Mouse (Mus musculus): ENCODE results near the gene Fnip2. TPM values are rescaled to one million over a fixed set of nuclear protein-coding genes. Genes with fewer than 3 reads are reported as not detected.

Fnip2 gene
- total and polyA plus RNA-seq, 3 experiments = 0.21 to 0.71 (median 0.31) TPM

DNA sequence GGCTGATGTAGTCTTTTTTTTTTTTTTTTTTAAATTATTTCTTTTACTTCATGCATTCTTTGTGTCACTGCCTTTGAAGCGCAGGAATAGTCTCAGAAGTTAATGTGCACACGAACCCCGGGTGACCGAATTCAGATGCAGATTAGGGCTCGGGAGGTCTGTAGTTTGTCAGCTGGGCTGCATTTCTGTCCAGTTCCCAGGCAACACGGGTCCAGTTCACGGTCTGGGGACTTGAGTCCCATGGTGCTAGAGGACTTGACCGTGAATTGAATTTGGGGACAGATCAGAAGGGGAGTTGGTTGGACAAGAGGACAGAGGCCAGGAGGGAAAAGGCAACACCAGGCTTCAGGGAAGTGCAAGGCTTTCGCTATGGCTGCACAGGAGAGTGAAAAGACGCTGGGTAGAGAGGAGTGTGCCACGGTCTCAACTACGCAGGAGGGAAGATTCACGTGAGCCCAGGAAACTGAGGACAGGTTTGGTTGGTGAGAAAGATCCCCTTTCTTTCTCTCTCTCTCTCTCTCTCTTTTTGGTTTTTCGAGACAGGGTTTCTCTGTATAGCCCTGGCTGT, 114.8 kb downstream of the Fnip2 start:
- Histone ChIP-seq H3K4me3 (replicated peaks in 1 of 3; ENCODE audit: low read depth in 2 of 3, low read length in 2 of 3, poor library complexity in 1 of 3) (no peak overlapping the region), H3K79me2 (replicated peaks; ENCODE audit: control insufficient read depth, extremely low read depth, insufficient read depth, poor library complexity, severe bottlenecking) (no peaks in the 10 kb centered on the region), H3K4me2 (ENCODE audit: insufficient read depth, low read depth, poor library complexity, severe bottlenecking) (no peak overlapping the region), H3K9me3 (replicated peaks; ENCODE audit: low read length) (no peaks in the 10 kb centered on the region), H3K9ac (ENCODE audit: insufficient read depth, low read depth) (no peak overlapping the region), H3K27ac (ENCODE audit: insufficient read depth, low read depth) (no peak overlapping the region), H3K4me1 (ENCODE audit: control insufficient read depth in 1 of 2, insufficient read depth in 2 of 2) (no peaks in the 10 kb centered on the region), H3K27me3 (replicated peaks) (no peaks in the 10 kb centered on the region), H3K36me3 (replicated peaks in 1 of 2; ENCODE audit: control insufficient read depth in 1 of 2, insufficient read depth in 1 of 2, low read length in 1 of 2) (no peaks in the 10 kb centered on the region)
- DNase-seq (ENCODE audit: extremely low read depth) = no peak
- dilution Hi-C loops (cut with MboI; ENCODE audit: extremely low pct_ligation_motif_present, extremely low pct_unique_long_range_greater_than_20kb, low sequenced_read_pairs) (no loop called here), in situ Hi-C loops (cut with MboI; ENCODE audit: low pct_ligation_motif_present, low pct_unique_long_range_greater_than_20kb, low sequenced_read_pairs) (loop anchor here (25.0 kb wide), 1 partner anchor 240 kb away; no protein-coding TSS in a partner anchor)
- TF ChIP-seq JUND (conservative IDR thresholded peaks at IDR 0.05; ENCODE audit: low read depth, low read length) = no peak
- no peak for TF ChIP-seq PAX5 (IDR thresholded peaks at IDR 0.05; ENCODE audit: low read length)
- TF ChIP-seq KAT2A (IDR thresholded peaks at IDR 0.05; ENCODE audit: insufficient replicate concordance, low read length) = no peak
- TF ChIP-seq SMC3 (IDR thresholded peaks at IDR 0.05; ENCODE audit: low read depth, low read length) = no peak
- no peak for TF ChIP-seq BHLHE40 (IDR thresholded peaks at IDR 0.05; ENCODE audit: low read depth, low read length)
- TF ChIP-seq ZC3H11A (IDR thresholded peaks at IDR 0.05; ENCODE audit: low read depth, low read length) = no peak
- TF ChIP-seq CTCF (conservative IDR thresholded peaks at IDR 0.05 in 1 of 2, IDR thresholded peaks at IDR 0.05 in 1 of 2; ENCODE audit: low read depth in 2 of 2, low read length in 2 of 2) = no peak
- no peak for TF ChIP-seq HCFC1 (IDR thresholded peaks at IDR 0.05; ENCODE audit: low read depth, low read length)
- TF ChIP-seq MAFK (IDR thresholded peaks at IDR 0.05; ENCODE audit: insufficient replicate concordance, low read length) = no peak
- TF ChIP-seq USF1 (IDR thresholded peaks at IDR 0.05; ENCODE audit: low read depth, low read length) = no peak
- no peak for TF ChIP-seq ETS1 (conservative IDR thresholded peaks at IDR 0.05; ENCODE audit: low read depth, low read length)
- no peak for TF ChIP-seq MEF2A (IDR thresholded peaks at IDR 0.05; ENCODE audit: borderline replicate concordance, low read depth, low read length)
- no peak for TF ChIP-seq NRF1 (IDR thresholded peaks at IDR 0.05; ENCODE audit: low read depth, low read length)
- no peak for TF ChIP-seq ZKSCAN1 (IDR thresholded peaks at IDR 0.05; ENCODE audit: borderline replicate concordance, low read depth, low read length)
- TF ChIP-seq SIN3A (IDR thresholded peaks at IDR 0.05; ENCODE audit: low read length) = no peak

DNA sequence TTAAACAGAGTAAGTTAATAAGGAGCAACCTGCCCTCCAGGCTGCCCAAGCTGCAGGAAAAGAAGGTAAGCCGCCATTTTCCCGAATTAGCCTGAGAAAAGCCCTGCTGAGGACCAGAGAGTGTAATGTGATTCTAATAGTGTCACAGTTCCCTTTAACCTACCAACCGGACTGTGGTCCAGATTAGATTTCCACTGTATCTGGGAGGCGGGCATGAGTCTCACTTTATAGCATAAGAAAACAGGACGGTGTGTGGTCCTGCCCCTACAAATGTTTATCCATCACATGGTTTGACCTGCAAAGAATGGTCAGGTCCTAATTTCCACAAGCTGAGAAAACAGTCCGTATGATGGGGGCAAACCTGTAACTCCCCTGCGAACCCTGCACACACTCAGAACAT, 118.2 kb downstream of the Fnip2 start:
- H3K4me2 ChIP-seq (ENCODE audit: insufficient read depth, low read depth, poor library complexity, severe bottlenecking) = no peak overlapping the region
- no peaks in the 10 kb centered on the region for H3K4me1 ChIP-seq (ENCODE audit: control insufficient read depth in 1 of 2, insufficient read depth in 2 of 2)
- H3K9ac ChIP-seq (ENCODE audit: insufficient read depth, low read depth) = no peak overlapping the region
- H3K9me3 ChIP-seq (replicated peaks; ENCODE audit: low read length) = no peaks in the 10 kb centered on the region
- no peaks in the 10 kb centered on the region for H3K79me2 ChIP-seq (replicated peaks; ENCODE audit: control insufficient read depth, extremely low read depth, insufficient read depth, poor library complexity, severe bottlenecking)
- H3K4me3 ChIP-seq (replicated peaks in 1 of 3; ENCODE audit: low read depth in 2 of 3, low read length in 2 of 3, poor library complexity in 1 of 3) = no peak overlapping the region
- in situ Hi-C loops (cut with MboI; ENCODE audit: low pct_ligation_motif_present, low pct_unique_long_range_greater_than_20kb, low sequenced_read_pairs) = no loop called here
- no peaks in the 10 kb centered on the region for H3K27me3 ChIP-seq (replicated peaks)
- TF ChIP-seq CHD2 (IDR thresholded peaks at IDR 0.05; ENCODE audit: low read length) (no peak), ZKSCAN1 (IDR thresholded peaks at IDR 0.05; ENCODE audit: borderline replicate concordance, low read depth, low read length) (no peak), UBTF (IDR thresholded peaks at IDR 0.05; ENCODE audit: low read depth, low read length) (no peak), USF1 (IDR thresholded peaks at IDR 0.05; ENCODE audit: low read depth, low read length) (no peak), ETS1 (conservative IDR thresholded peaks at IDR 0.05; ENCODE audit: low read depth, low read length) (no peak), GABPA (IDR thresholded peaks at IDR 0.05; ENCODE audit: insufficient replicate concordance, low read depth, low read length) (no peak), TBP (conservative IDR thresholded peaks at IDR 0.05; ENCODE audit: low read depth, low read length) (no peak), HCFC1 (IDR thresholded peaks at IDR 0.05; ENCODE audit: low read depth, low read length) (no peak)
- dilution Hi-C loops (cut with MboI; ENCODE audit: extremely low pct_ligation_motif_present, extremely low pct_unique_long_range_greater_than_20kb, low sequenced_read_pairs) = no loop called here
- H3K36me3 ChIP-seq (replicated peaks in 1 of 2; ENCODE audit: control insufficient read depth in 1 of 2, insufficient read depth in 1 of 2, low read length in 1 of 2) = no peaks in the 10 kb centered on the region
- H3K27ac ChIP-seq (ENCODE audit: insufficient read depth, low read depth) = no peak overlapping the region
- DNase-seq (ENCODE audit: extremely low read depth) = no peak

All from CH12.LX (cell line).